Mouse (Mus musculus) left cerebral cortex, postnatal 10 days (tissue): ENCODE data around the gene Phf21b. TPM values are rescaled to one million over a fixed set of nuclear protein-coding genes. Genes with fewer than 3 reads are reported as not detected.

Experiments used
- DNase-seq, 2 experiments: peaks; one replicate each; pipeline ENCODE4 v3.0.0; 2021 to 2022; ENCODE audit warnings: low spot score in 2 of 2, mixed read lengths in 1 of 2; ENCODE audit errors: extremely low spot score in 1 of 2
- intact Hi-C: fragments of 180-260 bp; cut with DNase I; formaldehyde crosslinking; loops from one replicate; pipeline ENCODE4 v1.15.1; 2025
- total RNA-seq, 2 experiments: library from RNA; stranded (reverse); gene quantifications; 2 replicates each; pipeline ENCODE4 v1.2.3; 2021

Gene Phf21b
- total RNA-seq, 2 experiments from 2014 or later, result 7.9 to 9.2 TPM

GRCm38 (mm10) chr15:84744308-84744707, 111.5 kb downstream of the Phf21b start:
- DNase-seq, result no peak
- intact Hi-C loops, result no loop called here

- no peak for DNase-seq
- intact Hi-C loops, result no loop called here
Observed at GRCm38 (mm10) chr15:84743347-84743746, 112.5 kb downstream of the Phf21b start.

- intact Hi-C loops, result no loop called here
- DNase-seq, result no peak
Observed at GRCm38 (mm10) chr15:84741573-84741972, 114.3 kb downstream of the Phf21b start.

- no peak for DNase-seq
- intact Hi-C loops, result no loop called here
Observed at GRCm38 (mm10) chr15:84738246-84738645, 117.6 kb downstream of the Phf21b start.

GRCm38 (mm10) chr15:84736994-84737346, 118.9 kb downstream of the Phf21b start:
- intact Hi-C loops, result no loop called here

GRCm38 (mm10) chr15:84736346-84736993, 119.4 kb downstream of the Phf21b start:
- peak in 1 of 2 experiments; percentile 36 for DNase-seq
- intact Hi-C loops, result no loop called here

More at GRCm38 (mm10) chr15:84736994-84737346, 118.9 kb downstream of the Phf21b start:
- DNase-seq, result no peak

Other genes with a start within 250 kb of the Phf21b start
- 10 to 100 TPM; 11.4 to 16.3 TPM for gene Prr5, start 186.4 kb downstream of the Phf21b start, total RNA-seq
- under 1 TPM; 0.30 to 0.60 TPM for gene Arhgap8, start 136.0 kb downstream of the Phf21b start, total RNA-seq
- 1 to 10 TPM in 1 of 2 experiments, under 1 TPM in 1; 0.91 to 1.5 TPM for gene Gm29666, start 64.0 kb upstream of the Phf21b start, total RNA-seq
- 10 to 100 TPM; 29.1 to 30.8 TPM for gene Nup50, start 67.4 kb upstream of the Phf21b start, total RNA-seq
- 100 to 1,000 TPM; 128 to 135 TPM for gene 5031439G07Rik, start 132.5 kb upstream of the Phf21b start, total RNA-seq
- under 1 TPM; 0.32 to 0.65 TPM for gene Upk3a, start 161.1 kb upstream of the Phf21b start, total RNA-seq
- 10 to 100 TPM; 25.4 to 26.3 TPM for gene Fam118a, start 172.9 kb upstream of the Phf21b start, total RNA-seq